In genomic region chr6:117906015-117906531, GRCm38 (mm10) we compare ENCODE assay signal across 7 mouse cellular contexts. TPM values are rescaled to one million over a fixed set of nuclear protein-coding genes. Genes with fewer than 3 reads are reported as not detected.
DNase-seq lines count a peak whose midpoint lies in the region; ATAC-seq and TF ChIP-seq lines count a peak whose summit lies in the region.

No protein-coding gene starts in this region.

- peak overlapping the region; percentile 82 for H3K9ac ChIP-seq in lung, embryonic 16.5 days (ENCODE audit: low read length)

- H3K9me3 ChIP-seq in lung, embryonic 16.5 days (ENCODE audit: control insufficient read depth, low read length) = no peaks in the 10 kb centered on the region

- peak; percentile 6 for ATAC-seq in lung, embryonic 16.5 days (ENCODE audit: low read depth)

- peak overlapping the region; percentile 65 for H3K4me3 ChIP-seq in cortical plate, adult 2 months (ENCODE audit: insufficient read depth, low read length)
- peak overlapping the region; percentile 61 for H3K4me3 ChIP-seq in lung, embryonic 16.5 days (ENCODE audit: low read length)

- H3K27ac ChIP-seq in cortical plate, adult 2 months (ENCODE audit: insufficient read depth, low read length) = peak overlapping the region; percentile 77
- peak overlapping the region; percentile 94 for H3K27ac ChIP-seq in lung, embryonic 16.5 days (ENCODE audit: low read length)

- H3K4me2 ChIP-seq in lung, embryonic 16.5 days (ENCODE audit: low read depth, low read length) = peak overlapping the region; percentile 67

- under 1% methylated on average over 25 of the region's 25 CpGs for WGBS in lung, embryonic 16.5 days

- no peaks in the 10 kb centered on the region for H3K36me3 ChIP-seq in lung, embryonic 16.5 days (ENCODE audit: control insufficient read depth, insufficient read depth, low read length)

- H3K4me1 ChIP-seq in cortical plate, adult 2 months (ENCODE audit: control insufficient read depth, insufficient read depth, low read length) = peaks cover 4% of the 10 kb centered on the region; the same call in 1 of the 2 replicates
- H3K4me1 ChIP-seq in lung, embryonic 16.5 days (replicated peaks; ENCODE audit: control insufficient read depth, insufficient read depth, low read length) = peaks cover 22% of the 10 kb centered on the region

- TF ChIP-seq CTCF in cortical plate, adult 2 months (IDR thresholded peaks at IDR 0.05; ENCODE audit: extremely low read depth, insufficient read depth, low read length) = no peak

- 0 out of 2 replicates have a peak, but pooled peaks have one; percentile 35 for TF ChIP-seq POLR2A in cortical plate, adult 2 months (IDR thresholded peaks at IDR 0.05; ENCODE audit: extremely low read depth, insufficient read depth, low read length)

- peak; percentile 48 for DNase-seq in ovary, postnatal 10 days (ENCODE audit: low spot score)
- no peak for DNase-seq in ovary, postnatal 14 days (ENCODE audit: low spot score)
- peak; percentile 37 to 52 for DNase-seq in frontal cortex, postnatal 25 days (ENCODE audit: low spot score in 2 of 2)
- peak; percentile 45 to 55 for DNase-seq in kidney, postnatal 25 days
- DNase-seq in telencephalon, adult 2 months (ENCODE audit: low read depth, low spot score) = peak; percentile 42

- no peaks in the 10 kb centered on the region for H3K27me3 ChIP-seq in lung, embryonic 16.5 days (ENCODE audit: control insufficient read depth, insufficient read depth, low read depth, low read length)

RNA-seq across cellular contexts. Expression of gene Hnrnpf, which starts 5.9 kb away (rescaled TPM):
- 101 and 111 TPM in 2 replicates for polyA plus RNA-seq in cortical plate, adult 2 months (2012; rRNA removed)
- polyA plus RNA-seq in lung, embryonic 16.5 days (2015; fragmentation: Nextera tagmentation; extraction: Ambion mirVana) = 702 and 720 TPM in 2 replicates

RNA-seq across cellular contexts. Expression of gene Fxyd4, which starts 31.4 kb away (rescaled TPM):
- 0.17 TPM in 1 of 2 replicates, not detected in the other for polyA plus RNA-seq in cortical plate, adult 2 months (2012; rRNA removed)
- 6.1 and 6.6 TPM in 2 replicates for polyA plus RNA-seq in lung, embryonic 16.5 days (2015; fragmentation: Nextera tagmentation; extraction: Ambion mirVana)

RNA-seq across cellular contexts. Expression of gene Zfp239, which starts 44.2 kb away (rescaled TPM):
- polyA plus RNA-seq in cortical plate, adult 2 months (2012; rRNA removed) = 34.0 and 34.5 TPM in 2 replicates
- 5.9 and 7.5 TPM in 2 replicates for polyA plus RNA-seq in lung, embryonic 16.5 days (2015; fragmentation: Nextera tagmentation; extraction: Ambion mirVana)
